Mouse (Mus musculus) limb, embryonic 13.5 days (tissue): ENCODE results near the gene Gm10378. TPM values are rescaled to one million over a fixed set of nuclear protein-coding genes. Genes with fewer than 3 reads are reported as not detected.
"Not testable (repeated sequence)": the region's sequence is repeated elsewhere in the genome, so short reads cannot be mapped to it uniquely, and the experiment has no call there.

Experiments used
- ATAC-seq: fragments of 200-750 bp; cut with Nextera tagmentation; 2 replicates; pipeline ENCODE4 v1.8.0; 2017; ENCODE audit warnings: low read depth, moderate number of reproducible peaks, moderate TSS enrichment; ENCODE audit not compliant: low FRiP score
- H3K27ac ChIP-seq: fragments of 300-500 bp; sonication (generic); 2 replicates; pipeline ENCODE4 v1.5.1; 2015; ENCODE audit warnings: inconsistent platforms, mild to moderate bottlenecking, moderate library complexity
- H3K27me3 ChIP-seq: fragments of 300-500 bp; sonication (generic); 2 replicates; pipeline ENCODE4 v1.6.1; 2015; ENCODE audit warnings: mild to moderate bottlenecking, inconsistent platforms
- H3K36me3 ChIP-seq: fragments of 300-500 bp; sonication (generic); 2 replicates; pipeline ENCODE4 v1.6.1; 2015; ENCODE audit warnings: inconsistent platforms, mild to moderate bottlenecking, moderate library complexity
- H3K4me1 ChIP-seq: fragments of 300-500 bp; sonication (generic); 2 replicates; pipeline ENCODE4 v1.6.1; 2015; ENCODE audit warnings: inconsistent platforms
- H3K4me2 ChIP-seq: fragments of 300-500 bp; sonication (generic); replicated peaks from 2 replicates; pipeline ENCODE4 v1.6.1; 2015; ENCODE audit warnings: inconsistent platforms, mild to moderate bottlenecking, moderate library complexity
- H3K4me3 ChIP-seq: fragments of 300-500 bp; sonication (generic); 2 replicates; pipeline ENCODE4 v1.5.1; 2015; ENCODE audit warnings: moderate library complexity, mild to moderate bottlenecking, inconsistent platforms
- H3K9ac ChIP-seq: fragments of 300-500 bp; sonication (generic); 2 replicates; pipeline ENCODE4 v1.6.1; 2015; ENCODE audit warnings: mild to moderate bottlenecking, inconsistent platforms
- H3K9me3 ChIP-seq: fragments of 300-500 bp; sonication (generic); 2 replicates; pipeline ENCODE4 v1.6.1; 2016; ENCODE audit warnings: inconsistent platforms
- WGBS: fragments of 180-500 bp; shearing (Covaris S2); methylation state at CpG from one replicate; pipeline ENCODE4 v1.1.7; 2015; 5-methylcytosine and 5-hydroxymethylcytosine counted together
- microRNA-seq: library from miRNA; unstranded; fragments of <30 nt; microRNA quantifications from one replicate; pipeline ENCODE4, GENCODE M21; 2016
- polyA plus RNA-seq: library from polyadenylated mRNA; unstranded; fragments of >200 nt; fragmentation: Nextera tagmentation; extraction: Ambion mirVana; gene quantifications from 2 replicates; pipeline ENCODE4 v1.2.1, GENCODE M21; 2015

The Gm10378 gene
- not detected in 2 replicates for polyA plus RNA-seq

GRCm38 (mm10) chr14:42655638-42656037 lies at the start of gene Gm10378:
Gene Gm10378 (plus strand): TSS chr14:42655938.
- H3K9ac ChIP-seq, H3K9me3 ChIP-seq, H3K4me2 ChIP-seq, H3K4me3 ChIP-seq, H3K27ac ChIP-seq, H3K4me1 ChIP-seq, H3K27me3 ChIP-seq, H3K36me3 ChIP-seq, ATAC-seq: not testable (repeated sequence)
- no CpG with 5 or more reads among the region's 1 CpGs for WGBS

GRCm38 (mm10) chr14:42641817-42642216 lies 13.9 kb upstream of the Gm10378 start, which contains the start of gene Gm3633:
Gene Gm3633 (minus strand): TSS chr14:42641917.
- not testable (repeated sequence) for H3K4me1 ChIP-seq, ATAC-seq, H3K27ac ChIP-seq, H3K4me2 ChIP-seq, H3K36me3 ChIP-seq, H3K27me3 ChIP-seq, H3K9ac ChIP-seq, H3K4me3 ChIP-seq, H3K9me3 ChIP-seq
- WGBS: no CpG with 5 or more reads among the region's 2 CpGs

Small RNA genes lying within 50 kb of the gene (microRNA-seq; reads per million reads assigned to microRNA genes)
- gene Gm23620 (not detected), gene Gm25228 (not detected)

Other genes with a start within 250 kb of the Gm10378 start
- gene Gm8005, start 216.3 kb upstream of the Gm10378 start, polyA plus RNA-seq: not detected in 2 replicates
- not detected in 2 replicates for gene Gm8011, start 192.1 kb upstream of the Gm10378 start, polyA plus RNA-seq
- gene Gm8020, start 153.6 kb upstream of the Gm10378 start, polyA plus RNA-seq: not detected in 2 replicates
- gene Gm8024, start 131.7 kb upstream of the Gm10378 start, polyA plus RNA-seq: not detected in 2 replicates
- not detected in 2 replicates for gene Gm17124, start 56.1 kb upstream of the Gm10378 start, polyA plus RNA-seq
- not detected in 2 replicates for gene Gm3633, start 14.0 kb upstream of the Gm10378 start, polyA plus RNA-seq
- gene Gm3015, start 112.9 kb downstream of the Gm10378 start, polyA plus RNA-seq: not detected in 2 replicates
- gene Gm10377, start 142.0 kb downstream of the Gm10378 start, polyA plus RNA-seq: not detected in 2 replicates
- gene Gm21977, start 197.5 kb downstream of the Gm10378 start, polyA plus RNA-seq: not detected in 2 replicates